In genomic region chr5:51568198-51568690, GRCm38 (mm10) we compare ENCODE assay signal across 9 mouse cellular contexts. TPM values are rescaled to one million over a fixed set of nuclear protein-coding genes. Genes with fewer than 3 reads are reported as not detected.
DNase-seq lines count a peak whose midpoint lies in the region; ATAC-seq lines count a peak whose summit lies in the region.
"Had no signal": no experiment of that assay in that cellular context is flagged by ENCODE, and none has a peak within 500 bp of the region (broad histone marks: within the 10 kb centered on the region; RNA-seq: fewer than 3 reads in every experiment).

No protein-coding gene starts in this region.

- no peaks in the 10 kb centered on the region for H3K9me3 ChIP-seq in kidney, embryonic 16.5 days (ENCODE audit: low read length)
- H3K9me3 ChIP-seq in embryonic facial prominence, embryonic 13.5 days, result no peaks in the 10 kb centered on the region
- no peaks in the 10 kb centered on the region for H3K9me3 ChIP-seq in heart, embryonic 15.5 days (replicated peaks)
- no peaks in the 10 kb centered on the region for H3K9me3 ChIP-seq in neural tube, embryonic 12.5 days
- no peaks in the 10 kb centered on the region for H3K9me3 ChIP-seq in intestine, embryonic 15.5 days
- H3K9me3 ChIP-seq: liver, embryonic 13.5 days had no signal

- peak; percentile 57; the same call in 1 of the 2 replicates for ATAC-seq in kidney, embryonic 16.5 days (ENCODE audit: low FRiP score, low TSS enrichment)
- ATAC-seq in embryonic facial prominence, embryonic 13.5 days (ENCODE audit: insufficient number of reproducible peaks, insufficient read depth, low FRiP score, low TSS enrichment, low read depth), result peak; percentile 43; the same call in 1 of the 2 replicates
- peak; percentile 87 for ATAC-seq in heart, embryonic 15.5 days (replicated peaks; ENCODE audit: insufficient number of reproducible peaks, insufficient read depth, low FRiP score, low read depth)
- peak; percentile 50; the same call in 1 of the 2 replicates for ATAC-seq in neural tube, embryonic 12.5 days (ENCODE audit: low FRiP score, low read depth)
- no peak for ATAC-seq in intestine, embryonic 15.5 days
- ATAC-seq: inflammation-experienced regulatory T-cells, adult 6 months had no signal

- no peaks in the 10 kb centered on the region for H3K27me3 ChIP-seq in kidney, embryonic 16.5 days (ENCODE audit: insufficient read depth, low read length)
- H3K27me3 ChIP-seq in embryonic facial prominence, embryonic 13.5 days, result no peaks in the 10 kb centered on the region
- H3K27me3 ChIP-seq in heart, embryonic 15.5 days, result no peaks in the 10 kb centered on the region
- no peaks in the 10 kb centered on the region for H3K27me3 ChIP-seq in neural tube, embryonic 12.5 days (replicated peaks)
- H3K27me3 ChIP-seq in intestine, embryonic 15.5 days (replicated peaks), result no peaks in the 10 kb centered on the region
- H3K27me3 ChIP-seq: liver, embryonic 13.5 days had no signal

- no peak for DNase-seq in kidney, postnatal 25 days
- DNase-seq in adrenal gland, postnatal 25 days, result no peak
- DNase-seq: liver, embryonic 13.5 days had no signal

- no peak overlapping the region for H3K4me3 ChIP-seq in kidney, embryonic 16.5 days (ENCODE audit: low read length)
- no peak overlapping the region for H3K4me3 ChIP-seq in embryonic facial prominence, embryonic 13.5 days
- H3K4me3 ChIP-seq in heart, embryonic 15.5 days, result no peak overlapping the region
- H3K4me3 ChIP-seq in neural tube, embryonic 12.5 days, result no peak overlapping the region
- H3K4me3 ChIP-seq in intestine, embryonic 15.5 days (replicated peaks), result no peak overlapping the region
- H3K4me3 ChIP-seq: liver, embryonic 13.5 days had no signal

- no peak overlapping the region for H3K27ac ChIP-seq in kidney, embryonic 16.5 days (ENCODE audit: low read length)
- no peak overlapping the region; the same call in 1 of the 2 replicates for H3K27ac ChIP-seq in embryonic facial prominence, embryonic 13.5 days
- H3K27ac ChIP-seq in heart, embryonic 15.5 days, result peak overlapping the region; percentile 79
- no peak overlapping the region for H3K27ac ChIP-seq in neural tube, embryonic 12.5 days
- no peak overlapping the region for H3K27ac ChIP-seq in intestine, embryonic 15.5 days
- H3K27ac ChIP-seq: liver, embryonic 13.5 days had no signal

- peaks cover 5% of the 10 kb centered on the region for H3K4me1 ChIP-seq in kidney, embryonic 16.5 days (ENCODE audit: insufficient read depth, low read length)
- peaks cover 13% of the 10 kb centered on the region for H3K4me1 ChIP-seq in embryonic facial prominence, embryonic 13.5 days
- peaks cover 15% of the 10 kb centered on the region for H3K4me1 ChIP-seq in heart, embryonic 15.5 days (replicated peaks)
- H3K4me1 ChIP-seq in neural tube, embryonic 12.5 days, result 0 out of 2 replicates have a peak, but pooled peaks cover 2% of the 10 kb centered on the region
- H3K4me1 ChIP-seq in intestine, embryonic 15.5 days (replicated peaks), result no peaks in the 10 kb centered on the region
- H3K4me1 ChIP-seq: liver, embryonic 13.5 days had no signal

- no peaks in the 10 kb centered on the region for H3K36me3 ChIP-seq in kidney, embryonic 16.5 days (ENCODE audit: insufficient read depth, low read length)
- no peaks in the 10 kb centered on the region for H3K36me3 ChIP-seq in embryonic facial prominence, embryonic 13.5 days
- no peaks in the 10 kb centered on the region for H3K36me3 ChIP-seq in heart, embryonic 15.5 days
- H3K36me3 ChIP-seq in neural tube, embryonic 12.5 days, result no peaks in the 10 kb centered on the region
- H3K36me3 ChIP-seq in intestine, embryonic 15.5 days, result no peaks in the 10 kb centered on the region
- H3K36me3 ChIP-seq: liver, embryonic 13.5 days had no signal

- WGBS in kidney, embryonic 16.5 days, result 34% methylated on average over 8 of the region's 8 CpGs
- 32% methylated on average over 8 of the region's 8 CpGs for WGBS in embryonic facial prominence, embryonic 13.5 days
- 43% methylated on average over 8 of the region's 8 CpGs for WGBS in heart, embryonic 15.5 days
- 32% methylated on average over 8 of the region's 8 CpGs for WGBS in neural tube, embryonic 12.5 days
- 75% methylated on average over 8 of the region's 8 CpGs for WGBS in intestine, embryonic 15.5 days

- H3K4me2 ChIP-seq in kidney, embryonic 16.5 days (replicated peaks; ENCODE audit: low read depth, low read length), result 0 out of 2 replicates have a peak overlapping the region, but pooled peaks have one; percentile 1
- H3K4me2 ChIP-seq in embryonic facial prominence, embryonic 13.5 days, result peak overlapping the region; percentile 24; the same call in 1 of the 2 replicates
- peak overlapping the region; percentile 50 for H3K4me2 ChIP-seq in heart, embryonic 15.5 days
- H3K4me2 ChIP-seq in neural tube, embryonic 12.5 days (replicated peaks), result peak overlapping the region; percentile 15; the same call in 1 of the 2 replicates
- no peak overlapping the region for H3K4me2 ChIP-seq in intestine, embryonic 15.5 days (replicated peaks)
- H3K4me2 ChIP-seq: liver, embryonic 13.5 days had no signal

- no peak overlapping the region for H3K9ac ChIP-seq in kidney, embryonic 16.5 days (replicated peaks; ENCODE audit: low read length)
- H3K9ac ChIP-seq in embryonic facial prominence, embryonic 13.5 days, result no peak overlapping the region
- H3K9ac ChIP-seq in heart, embryonic 15.5 days, result 0 out of 2 replicates have a peak overlapping the region, but pooled peaks have one; percentile 17
- no peak overlapping the region for H3K9ac ChIP-seq in neural tube, embryonic 12.5 days
- no peak overlapping the region for H3K9ac ChIP-seq in intestine, embryonic 15.5 days
- H3K9ac ChIP-seq: liver, embryonic 13.5 days had no signal

RNA-seq across cellular contexts. Expression of gene Ppargc1a, which starts 0.7 kb away (rescaled TPM):
- polyA plus RNA-seq in kidney, embryonic 16.5 days (2015; fragmentation: Nextera tagmentation; extraction: Ambion mirVana), result 24.5 and 27.4 TPM in 2 replicates
- polyA plus RNA-seq in embryonic facial prominence, embryonic 13.5 days (2015; fragmentation: Nextera tagmentation; extraction: Ambion mirVana), result 4.2 and 5.7 TPM in 2 replicates
- 57.1 and 66.0 TPM in 2 replicates for polyA plus RNA-seq in heart, embryonic 15.5 days (2015; fragmentation: Nextera tagmentation; extraction: Ambion mirVana)
- polyA plus RNA-seq in neural tube, embryonic 12.5 days (2016; fragmentation: Nextera tagmentation; extraction: Ambion mirVana), result 3.8 and 4.2 TPM in 2 replicates
- total RNA-seq in adrenal gland, postnatal 25 days (2021), result 4.8 and 9.2 TPM in 2 replicates
- polyA plus RNA-seq in intestine, embryonic 15.5 days (2015; fragmentation: Nextera tagmentation; extraction: Ambion mirVana), result 6.9 and 7.1 TPM in 2 replicates
